Comparison of ENCODE assay signal across 29 mouse cellular contexts in the genomic region with DNA sequence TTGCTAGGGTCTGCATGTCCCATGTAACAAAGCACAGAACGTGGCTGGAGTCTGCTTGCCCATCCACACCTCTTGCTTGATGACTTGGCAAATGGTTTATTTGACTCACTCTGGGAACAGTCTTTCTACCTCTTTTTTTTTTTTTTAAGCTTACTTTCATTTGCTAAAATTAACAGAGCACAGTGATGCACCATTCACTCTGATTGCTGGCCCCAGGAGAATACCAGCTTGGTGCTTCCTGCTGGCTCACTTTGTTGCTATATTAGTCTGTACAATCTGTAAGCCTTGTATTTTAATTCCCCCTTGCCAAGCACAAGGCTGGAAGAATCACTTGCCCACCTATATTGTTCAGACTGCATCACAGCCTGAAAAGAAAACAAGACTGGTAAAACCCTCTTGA.
DNase-seq lines count a peak whose midpoint lies in the region; ATAC-seq and TF ChIP-seq lines count a peak whose summit lies in the region.
"Had no signal": no experiment of that assay in that cellular context is flagged by ENCODE, and none has a peak within 500 bp of the region (broad histone marks: within the 10 kb centered on the region; RNA-seq: fewer than 3 reads in every experiment).

No protein-coding gene starts in this region.

- DNase-seq in forebrain, embryonic 11.5 days (ENCODE audit: low spot score), result no peak
- peak; percentile 47 for DNase-seq in midbrain, embryonic 11.5 days (ENCODE audit: low spot score, missing footprints)
- DNase-seq in midbrain, postnatal 0 days (ENCODE audit: low spot score), result no peak
- peak; percentile 62 for DNase-seq in CH12.LX (ENCODE audit: extremely low read depth)
- peak; percentile 33 for DNase-seq in forebrain, postnatal 0 days
- DNase-seq in thymus, postnatal 14 days, result no peak
- DNase-seq: adrenal gland, postnatal 10 days; cerebellum, adult 11-12 months; cerebellum, adult 9-11 months; heart, postnatal 14 days; kidney, adult 8-10 months; kidney, postnatal 4 days; lung, embryonic 14.5 days; lung, postnatal 14 days; spleen, adult 18-20 months; thymus, adult 18-20 months; thymus, postnatal 36 days had no signal

- dilution Hi-C loops in CH12.LX (cut with MboI; ENCODE audit: extremely low pct_ligation_motif_present, extremely low pct_unique_long_range_greater_than_20kb, low sequenced_read_pairs), result no loop called here

- TF ChIP-seq RAD21 in CH12.LX (IDR thresholded peaks at IDR 0.05; ENCODE audit: low read depth, low read length), result no peak

- TF ChIP-seq CTCF in midbrain, postnatal 0 days (IDR thresholded peaks at IDR 0.05), result no peak
- TF ChIP-seq CTCF in CH12.LX (conservative IDR thresholded peaks at IDR 0.05 in 1 of 2, IDR thresholded peaks at IDR 0.05 in 1 of 2; ENCODE audit: low read depth in 2 of 2, low read length in 2 of 2), result no peak
- TF ChIP-seq CTCF in forebrain, postnatal 0 days (IDR thresholded peaks at IDR 0.05; ENCODE audit: low read depth), result no peak

- ATAC-seq in forebrain, embryonic 15.5 days (replicated peaks), result no peak
- no peak for ATAC-seq in forebrain, embryonic 11.5 days (replicated peaks; ENCODE audit: low FRiP score)
- ATAC-seq in midbrain, embryonic 11.5 days (ENCODE audit: low FRiP score), result no peak
- ATAC-seq in midbrain, postnatal 0 days (ENCODE audit: low FRiP score), result no peak
- peak; percentile 43; the same call in 1 of the 2 replicates for ATAC-seq in forebrain, postnatal 0 days
- ATAC-seq: hindbrain, postnatal 0 days; intestine, embryonic 15.5 days; midbrain, embryonic 15.5 days; Patski had no signal

- peak overlapping the region; percentile 25; the same call in 1 of the 2 replicates for H3K27ac ChIP-seq in forebrain, embryonic 15.5 days (replicated peaks)
- H3K27ac ChIP-seq in forebrain, embryonic 11.5 days (ENCODE audit: low read depth, low read length), result no peak overlapping the region
- H3K27ac ChIP-seq in midbrain, embryonic 11.5 days (ENCODE audit: low read depth, low read length), result no peak overlapping the region
- H3K27ac ChIP-seq in midbrain, postnatal 0 days (ENCODE audit: low read depth, low read length), result no peak overlapping the region
- no peak overlapping the region for H3K27ac ChIP-seq in CH12.LX (ENCODE audit: insufficient read depth, low read depth)
- H3K27ac ChIP-seq in forebrain, postnatal 0 days (ENCODE audit: low read depth, low read length), result no peak overlapping the region
- H3K27ac ChIP-seq: embryonic facial prominence, embryonic 15.5 days; hindbrain, embryonic 12.5 days; hindbrain, postnatal 0 days; intestine, embryonic 15.5 days; kidney, postnatal 0 days; limb, embryonic 12.5 days; liver, embryonic 15.5 days; midbrain, embryonic 15.5 days; neural tube, embryonic 13.5 days had no signal

- H3K4me2 ChIP-seq in forebrain, embryonic 15.5 days (replicated peaks), result no peak overlapping the region
- H3K4me2 ChIP-seq in forebrain, embryonic 11.5 days (ENCODE audit: low read depth, low read length, severe bottlenecking), result no peak overlapping the region
- H3K4me2 ChIP-seq in midbrain, embryonic 11.5 days, result no peak overlapping the region
- H3K4me2 ChIP-seq in midbrain, postnatal 0 days (ENCODE audit: low read depth, low read length, poor library complexity, severe bottlenecking), result no peak overlapping the region
- no peak overlapping the region for H3K4me2 ChIP-seq in CH12.LX (ENCODE audit: insufficient read depth, low read depth, poor library complexity, severe bottlenecking)
- H3K4me2 ChIP-seq in forebrain, postnatal 0 days (ENCODE audit: low read depth), result no peak overlapping the region
- H3K4me2 ChIP-seq: embryonic facial prominence, embryonic 15.5 days; hindbrain, embryonic 12.5 days; intestine, embryonic 15.5 days; limb, embryonic 12.5 days; liver, embryonic 15.5 days; lung, embryonic 14.5 days; midbrain, embryonic 15.5 days; neural tube, embryonic 13.5 days had no signal

- TF ChIP-seq EP300 in CH12.LX (IDR thresholded peaks at IDR 0.05; ENCODE audit: low read length), result no peak

- no peaks in the 10 kb centered on the region for H3K9me3 ChIP-seq in forebrain, embryonic 15.5 days
- H3K9me3 ChIP-seq in forebrain, embryonic 11.5 days (ENCODE audit: control insufficient read depth, low read length), result no peaks in the 10 kb centered on the region
- no peaks in the 10 kb centered on the region for H3K9me3 ChIP-seq in midbrain, embryonic 11.5 days (ENCODE audit: control insufficient read depth, low read length)
- H3K9me3 ChIP-seq in midbrain, postnatal 0 days (ENCODE audit: low read length), result no peaks in the 10 kb centered on the region
- H3K9me3 ChIP-seq in CH12.LX (replicated peaks; ENCODE audit: low read length), result no peaks in the 10 kb centered on the region
- no peaks in the 10 kb centered on the region for H3K9me3 ChIP-seq in forebrain, postnatal 0 days (ENCODE audit: low read length)
- H3K9me3 ChIP-seq: embryonic facial prominence, embryonic 15.5 days; hindbrain, embryonic 12.5 days; intestine, embryonic 15.5 days; limb, embryonic 12.5 days; liver, embryonic 15.5 days; midbrain, embryonic 15.5 days; neural tube, embryonic 13.5 days had no signal

- TF ChIP-seq POLR2A in CH12.LX (IDR thresholded peaks at IDR 0.05; ENCODE audit: low read depth, low read length), result no peak

- in situ Hi-C loops in CH12.LX (cut with MboI; ENCODE audit: low pct_ligation_motif_present, low pct_unique_long_range_greater_than_20kb, low sequenced_read_pairs), result no loop called here

- peaks cover 15% of the 10 kb centered on the region for H3K4me1 ChIP-seq in forebrain, embryonic 15.5 days
- no peaks in the 10 kb centered on the region for H3K4me1 ChIP-seq in forebrain, embryonic 11.5 days (replicated peaks; ENCODE audit: control insufficient read depth, insufficient read depth, low read length)
- no peaks in the 10 kb centered on the region for H3K4me1 ChIP-seq in midbrain, embryonic 11.5 days (ENCODE audit: control insufficient read depth, insufficient read depth, low read length)
- 0 out of 2 replicates have a peak, but pooled peaks cover 3% of the 10 kb centered on the region for H3K4me1 ChIP-seq in midbrain, postnatal 0 days (ENCODE audit: insufficient read depth, low read length)
- H3K4me1 ChIP-seq in CH12.LX (ENCODE audit: control insufficient read depth in 1 of 2, insufficient read depth in 2 of 2), result peaks cover 6 to 21% of the 10 kb centered on the region in 2 experiments; a peak in 3 of 4 replicates
- H3K4me1 ChIP-seq in forebrain, postnatal 0 days (ENCODE audit: insufficient read depth), result no peaks in the 10 kb centered on the region
- H3K4me1 ChIP-seq: embryonic facial prominence, embryonic 15.5 days; intestine, embryonic 15.5 days; liver, embryonic 15.5 days; midbrain, embryonic 15.5 days had no signal

- H3K27me3 ChIP-seq in forebrain, embryonic 15.5 days, result no peaks in the 10 kb centered on the region
- no peaks in the 10 kb centered on the region for H3K27me3 ChIP-seq in forebrain, embryonic 11.5 days (ENCODE audit: control insufficient read depth, insufficient read depth, low read length)
- H3K27me3 ChIP-seq in midbrain, embryonic 11.5 days (ENCODE audit: control insufficient read depth, insufficient read depth, low read length), result no peaks in the 10 kb centered on the region
- H3K27me3 ChIP-seq in midbrain, postnatal 0 days (ENCODE audit: insufficient read depth, low read length), result no peaks in the 10 kb centered on the region
- H3K27me3 ChIP-seq in CH12.LX (replicated peaks), result no peaks in the 10 kb centered on the region
- H3K27me3 ChIP-seq in forebrain, postnatal 0 days (ENCODE audit: insufficient read depth, low read length), result no peaks in the 10 kb centered on the region
- H3K27me3 ChIP-seq: embryonic facial prominence, embryonic 15.5 days; hindbrain, embryonic 12.5 days; intestine, embryonic 15.5 days; limb, embryonic 12.5 days; liver, embryonic 15.5 days; midbrain, embryonic 15.5 days; neural tube, embryonic 13.5 days; Patski had no signal

- no peak overlapping the region for H3K4me3 ChIP-seq in forebrain, embryonic 15.5 days
- no peak overlapping the region for H3K4me3 ChIP-seq in forebrain, embryonic 11.5 days (ENCODE audit: low read depth, low read length)
- H3K4me3 ChIP-seq in midbrain, embryonic 11.5 days (ENCODE audit: low read depth, low read length), result no peak overlapping the region
- no peak overlapping the region for H3K4me3 ChIP-seq in midbrain, postnatal 0 days (ENCODE audit: low read depth, low read length)
- no peak overlapping the region for H3K4me3 ChIP-seq in CH12.LX (replicated peaks in 1 of 3; ENCODE audit: low read depth in 2 of 3, low read length in 2 of 3, poor library complexity in 1 of 3)
- H3K4me3 ChIP-seq in forebrain, postnatal 0 days (ENCODE audit: low read depth, low read length), result no peak overlapping the region
- H3K4me3 ChIP-seq: embryonic facial prominence, embryonic 15.5 days; hindbrain, embryonic 12.5 days; intestine, embryonic 15.5 days; limb, embryonic 12.5 days; liver, embryonic 15.5 days; midbrain, embryonic 15.5 days; myocyte; neural tube, embryonic 13.5 days had no signal

- H3K79me2 ChIP-seq in CH12.LX (replicated peaks; ENCODE audit: control insufficient read depth, extremely low read depth, insufficient read depth, poor library complexity, severe bottlenecking), result no peaks in the 10 kb centered on the region

- WGBS in forebrain, embryonic 15.5 days, result 37% methylated on average over 1 of the region's 1 CpGs
- WGBS in forebrain, embryonic 11.5 days, result 77% methylated on average over 1 of the region's 1 CpGs
- 81% methylated on average over 1 of the region's 1 CpGs for WGBS in midbrain, embryonic 11.5 days
- 54% methylated on average over 1 of the region's 1 CpGs for WGBS in midbrain, postnatal 0 days
- WGBS in forebrain, postnatal 0 days, result 38% methylated on average over 1 of the region's 1 CpGs

- no peaks in the 10 kb centered on the region for H3K36me3 ChIP-seq in forebrain, embryonic 15.5 days
- H3K36me3 ChIP-seq in forebrain, embryonic 11.5 days (ENCODE audit: control insufficient read depth, insufficient read depth, low read length), result no peaks in the 10 kb centered on the region
- H3K36me3 ChIP-seq in midbrain, embryonic 11.5 days (ENCODE audit: control insufficient read depth, insufficient read depth, low read length), result no peaks in the 10 kb centered on the region
- H3K36me3 ChIP-seq in midbrain, postnatal 0 days (ENCODE audit: insufficient read depth, low read length), result no peaks in the 10 kb centered on the region
- no peaks in the 10 kb centered on the region for H3K36me3 ChIP-seq in CH12.LX (replicated peaks in 1 of 2; ENCODE audit: control insufficient read depth in 1 of 2, insufficient read depth in 1 of 2, low read length in 1 of 2)
- H3K36me3 ChIP-seq in forebrain, postnatal 0 days (ENCODE audit: insufficient read depth), result no peaks in the 10 kb centered on the region
- H3K36me3 ChIP-seq: embryonic facial prominence, embryonic 15.5 days; hindbrain, embryonic 12.5 days; intestine, embryonic 15.5 days; limb, embryonic 12.5 days; liver, embryonic 15.5 days; midbrain, embryonic 15.5 days; neural tube, embryonic 13.5 days had no signal

- no peak overlapping the region for H3K9ac ChIP-seq in forebrain, embryonic 15.5 days (replicated peaks)
- no peak overlapping the region for H3K9ac ChIP-seq in forebrain, embryonic 11.5 days (ENCODE audit: low read length)
- H3K9ac ChIP-seq in midbrain, embryonic 11.5 days (ENCODE audit: low read length), result no peak overlapping the region
- no peak overlapping the region for H3K9ac ChIP-seq in midbrain, postnatal 0 days (replicated peaks; ENCODE audit: low read length, poor library complexity, severe bottlenecking)
- H3K9ac ChIP-seq in CH12.LX (ENCODE audit: insufficient read depth, low read depth), result no peak overlapping the region
- no peak overlapping the region for H3K9ac ChIP-seq in forebrain, postnatal 0 days
- H3K9ac ChIP-seq: embryonic facial prominence, embryonic 15.5 days; hindbrain, embryonic 12.5 days; intestine, embryonic 15.5 days; limb, embryonic 12.5 days; liver, embryonic 15.5 days; lung, embryonic 14.5 days; midbrain, embryonic 15.5 days; neural tube, embryonic 13.5 days had no signal

Comparison
In these comparisons a context has a peak if more than half of its experiments do, and no peak if none do; other contexts are left out.
1. DNase-seq: peak in midbrain, embryonic 11.5 days (single experiment), CH12.LX (single experiment) and forebrain, postnatal 0 days (single experiment); none in forebrain, embryonic 11.5 days (single experiment), midbrain, postnatal 0 days (single experiment) and thymus, postnatal 14 days (single experiment).